Mouse (Mus musculus) erythroblast, adult 5-6 weeks (primary cell): ENCODE data around the gene Nfs1. TPM values are rescaled to one million over a fixed set of nuclear protein-coding genes. Genes with fewer than 3 reads are reported as not detected.
A peak's percentile ranks its signal among the peaks of the same experiment; 100 is the strongest.
"Not testable (repeated sequence)": the region's sequence is repeated elsewhere in the genome, so short reads cannot be mapped to it uniquely, and the experiment has no call there.

ENCODE experiments used
- ATAC-seq: replicated peaks from 2 replicates; pipeline ENCODE4 v1.8.0; 2016; ENCODE audit warnings: moderate number of reproducible peaks, mild to moderate bottlenecking, moderate TSS enrichment, inconsistent platforms; ENCODE audit not compliant: poor library complexity, low FRiP score, severe bottlenecking
- total RNA-seq, 2 experiments: library from RNA; stranded (forward) in 1 of 2; stranded (reverse) in 1 of 2; fragments of 150-400 nt in 1 of 2; fragments of 200-764, 138-1000 nt in 1 of 2; gene quantifications; 2 replicates each; pipeline versions ENCODE4 v1.2.3 to v1.2.4; 2015 to 2017; ENCODE audit warnings: low replicate concordance in 2 of 2

Nfs1 gene
- total RNA-seq (2015; ENCODE audit: low replicate concordance), result 6.3 and 17.8 TPM in 2 replicates
- 12.8 and 13.7 TPM in 2 replicates for total RNA-seq (2017; ENCODE audit: low replicate concordance)

DNA sequence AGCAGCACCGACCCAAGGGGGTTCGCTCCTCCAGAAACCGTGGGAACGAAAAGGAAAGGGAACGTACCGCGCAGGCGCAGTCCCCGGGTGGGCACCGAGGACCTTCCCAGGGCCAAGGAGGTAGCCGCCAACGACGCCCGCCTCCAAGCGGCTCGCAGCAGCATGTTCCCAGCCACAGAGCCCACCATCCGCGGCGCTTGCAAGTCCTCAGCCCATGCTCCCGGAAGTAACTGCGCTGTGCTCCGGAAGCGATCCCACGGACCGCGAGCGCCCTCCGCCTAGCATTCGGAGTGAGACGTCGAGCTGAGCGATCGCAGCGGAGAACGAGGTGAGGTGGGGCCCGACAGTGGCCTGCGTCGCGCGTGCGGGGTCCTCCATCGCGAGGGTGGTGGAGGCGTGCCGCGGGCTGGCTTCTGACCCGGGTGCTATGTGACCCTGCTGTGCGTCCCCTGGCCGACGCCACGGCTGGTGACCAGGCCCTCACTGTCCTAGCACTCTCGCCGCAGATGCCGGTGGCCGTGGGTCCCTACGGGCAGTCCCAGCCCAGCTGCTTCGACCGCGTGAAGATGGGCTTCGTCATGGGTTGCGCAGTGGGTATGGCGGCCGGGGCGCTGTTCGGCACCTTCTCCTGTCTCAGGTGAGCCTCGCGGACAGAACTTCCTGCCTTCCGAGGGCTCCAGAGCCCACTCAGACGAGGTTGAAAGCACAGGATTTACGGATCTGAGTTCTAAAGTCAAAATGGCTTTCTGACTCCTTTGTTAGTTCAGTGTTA is at the start of gene Nfs1, which contains the start of gene Romo1:
Gene Nfs1 (minus strand): TSS at position 234 of the 772 bp plus-strand sequence.
Gene Romo1 (plus strand): TSS at position 87 of the 772 bp plus-strand sequence.
- ATAC-seq, result peak; percentile 95

DNA sequence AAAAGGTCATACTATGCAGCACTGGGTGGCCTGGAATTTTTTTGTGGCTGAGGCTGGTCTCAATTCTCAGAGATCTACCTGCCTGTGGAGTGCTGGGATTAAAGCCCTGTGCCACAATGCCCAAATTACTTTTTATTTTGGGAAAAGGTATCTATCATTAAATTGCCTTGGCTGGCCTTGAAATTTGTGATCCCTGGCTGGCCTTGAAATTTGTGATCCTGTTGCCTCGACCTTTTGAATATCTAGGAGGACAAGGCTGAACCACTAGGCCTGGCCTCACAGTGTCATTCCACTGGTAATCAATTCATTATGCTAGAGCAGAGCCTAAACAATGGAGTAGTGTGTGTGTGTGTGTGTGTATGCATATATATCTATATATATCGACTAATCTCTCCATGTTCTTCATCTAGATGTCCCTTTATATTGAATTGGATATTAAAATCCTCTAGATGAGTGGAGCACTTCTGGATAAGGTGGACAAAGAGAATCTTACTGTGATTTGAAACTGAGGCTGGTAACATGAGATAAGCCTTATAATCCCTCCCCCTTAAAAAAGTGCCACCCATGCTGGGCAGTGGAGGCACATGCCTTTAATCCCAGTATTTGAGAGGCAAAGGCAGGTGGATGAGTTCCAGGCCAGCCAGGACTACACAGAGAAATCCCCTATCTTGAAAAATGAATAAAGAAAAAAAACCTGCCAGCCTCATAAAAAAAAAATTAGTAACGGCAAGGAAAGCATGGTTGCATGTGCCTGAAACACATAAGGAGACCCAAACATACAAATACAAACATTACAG is 49.3 kb upstream of the Nfs1 start:
- no peak for ATAC-seq

DNA sequence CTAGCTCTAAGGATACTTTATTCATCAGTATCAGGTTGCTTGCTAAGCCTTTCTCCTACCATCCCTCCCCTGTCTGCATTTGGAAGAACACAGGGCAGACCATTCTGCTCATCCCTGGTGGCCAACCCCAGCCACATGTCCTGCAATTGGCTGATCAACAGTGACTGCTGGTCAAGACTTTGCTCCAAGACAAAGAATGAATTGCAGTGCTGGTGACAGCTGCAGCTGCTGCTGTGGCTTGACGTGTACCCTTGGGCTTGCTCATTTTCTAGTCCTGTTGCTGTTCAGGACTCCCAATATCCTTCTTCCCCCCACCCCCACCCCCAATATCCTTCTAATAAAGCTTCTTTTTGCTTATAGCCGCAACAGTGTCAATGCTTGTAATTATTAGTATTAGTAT is 48.1 kb upstream of the Nfs1 start:
- no peak for ATAC-seq

GRCm38 (mm10) chr2:156191540-156191939 is 47.6 kb upstream of the Nfs1 start:
- no peak for ATAC-seq

GRCm38 (mm10) chr2:156190004-156190896 is 46.3 kb upstream of the Nfs1 start:
- peak; percentile 17; the same call in 1 of the 2 replicates for ATAC-seq

DNA sequence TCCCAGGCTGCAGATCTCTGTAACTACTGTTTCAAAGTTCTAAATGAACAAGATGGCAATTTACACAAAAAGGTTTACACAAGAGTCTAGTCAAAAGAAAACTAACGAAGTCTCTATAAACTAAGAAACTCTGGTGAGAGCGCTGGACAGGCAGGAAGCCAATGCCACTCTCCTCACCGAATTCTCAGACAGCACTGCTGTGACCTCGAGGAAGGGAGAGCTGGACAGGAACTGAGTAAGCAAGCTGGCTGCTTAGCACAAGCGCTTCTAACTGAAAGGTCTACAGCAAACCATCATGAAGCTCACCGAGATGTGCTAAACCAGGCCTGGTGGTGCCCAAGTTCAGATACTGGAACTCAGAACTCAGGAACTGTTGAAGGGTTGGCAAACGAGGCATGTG is 45.3 kb upstream of the Nfs1 start:
- not testable (repeated sequence) for ATAC-seq

GRCm38 (mm10) chr2:156181592-156181991 is 37.6 kb upstream of the Nfs1 start:
- ATAC-seq, result no peak

- no peak for ATAC-seq
Observed at GRCm38 (mm10) chr2:156180824-156181590, 37.0 kb upstream of the Nfs1 start.

- ATAC-seq, result peak; percentile 92
Observed at GRCm38 (mm10) chr2:156180094-156180821, 36.3 kb upstream of the Nfs1 start, which contains the start of gene Rbm39. Gene Rbm39 (minus strand): TSS chr2:156180238.

GRCm38 (mm10) chr2:156179796-156180093 is 35.8 kb upstream of the Nfs1 start:
- peak; percentile 51; the same call in 1 of the 2 replicates for ATAC-seq

DNA sequence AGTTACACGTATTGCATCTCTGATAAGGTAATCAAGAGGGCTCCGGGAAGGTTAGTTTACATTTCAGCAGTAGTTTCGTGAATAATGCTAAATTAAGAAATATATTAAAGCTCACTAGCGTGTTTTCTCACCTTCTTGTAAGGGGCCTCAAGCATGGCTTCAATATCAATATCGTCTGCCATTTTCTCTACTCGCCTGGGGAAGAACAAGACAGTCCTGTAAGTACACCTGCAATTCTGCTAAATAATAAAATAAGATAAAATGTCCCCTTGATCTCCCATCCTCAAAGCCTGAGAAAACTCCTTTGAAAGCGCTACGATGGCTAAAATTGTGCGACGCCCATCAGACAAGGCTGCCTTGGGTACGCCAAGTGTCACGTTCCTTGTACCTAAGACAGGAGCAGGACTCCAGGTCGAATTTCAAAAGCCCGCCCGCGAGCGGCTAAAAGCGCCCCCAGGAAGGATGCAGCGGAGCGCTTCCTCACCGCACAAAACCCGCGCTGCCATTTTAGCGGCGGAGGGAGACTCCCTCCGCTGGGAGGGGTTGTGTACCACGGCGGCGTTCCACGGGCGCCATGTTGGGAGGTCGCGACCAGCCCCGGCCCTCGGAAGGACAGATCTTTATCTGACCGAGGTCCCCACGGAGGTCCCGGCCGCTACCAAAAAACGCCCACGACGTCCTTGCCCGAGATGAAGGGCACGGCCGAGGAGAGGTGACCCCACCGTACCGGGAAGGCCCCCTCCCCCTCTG is 35.2 kb upstream of the Nfs1 start:
- ATAC-seq, result peak; percentile 70

DNA sequence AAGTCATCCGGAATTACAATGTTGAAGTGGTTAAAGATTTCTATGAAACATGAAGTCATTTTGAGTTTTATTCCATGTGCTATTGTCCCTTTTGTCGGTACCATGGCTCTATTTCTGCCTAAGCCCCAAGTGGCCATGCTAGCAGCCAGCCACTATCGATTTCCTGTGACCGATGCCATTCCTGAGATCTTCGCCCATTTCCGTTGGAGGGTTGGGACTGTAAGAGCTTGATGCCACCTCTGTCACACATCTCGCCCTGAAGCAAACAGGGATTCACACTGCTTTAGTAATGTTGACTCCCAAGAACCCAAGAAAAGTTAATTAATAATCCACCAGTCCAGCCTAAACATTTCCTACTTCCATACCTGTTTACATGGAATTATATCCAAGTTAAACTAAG is 33.7 kb upstream of the Nfs1 start:
- ATAC-seq, result no peak

DNA sequence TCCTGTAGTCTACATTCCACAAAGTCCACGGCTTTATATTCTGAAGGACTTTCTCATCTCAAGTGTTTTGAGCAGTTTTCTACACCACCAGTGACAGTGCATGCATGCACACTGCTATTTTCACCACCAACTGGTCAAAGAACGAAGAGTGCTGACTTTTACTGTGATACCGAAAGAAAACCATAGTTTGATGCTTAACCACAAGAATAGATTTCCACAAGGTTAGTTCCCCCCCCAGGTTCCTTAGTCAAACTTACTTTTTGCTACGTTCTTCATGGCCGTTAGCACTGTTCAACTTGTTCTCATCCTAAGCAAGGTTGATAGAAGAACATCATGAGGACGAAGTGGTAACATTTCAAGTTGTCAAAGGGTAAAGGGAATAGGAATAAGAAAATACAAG is 33.1 kb upstream of the Nfs1 start:
- ATAC-seq, result no peak

GRCm38 (mm10) chr2:156166557-156166956 is 22.6 kb upstream of the Nfs1 start:
- ATAC-seq, result no peak

- ATAC-seq, result no peak
Observed at GRCm38 (mm10) chr2:156165478-156165877, 21.5 kb upstream of the Nfs1 start.

DNA sequence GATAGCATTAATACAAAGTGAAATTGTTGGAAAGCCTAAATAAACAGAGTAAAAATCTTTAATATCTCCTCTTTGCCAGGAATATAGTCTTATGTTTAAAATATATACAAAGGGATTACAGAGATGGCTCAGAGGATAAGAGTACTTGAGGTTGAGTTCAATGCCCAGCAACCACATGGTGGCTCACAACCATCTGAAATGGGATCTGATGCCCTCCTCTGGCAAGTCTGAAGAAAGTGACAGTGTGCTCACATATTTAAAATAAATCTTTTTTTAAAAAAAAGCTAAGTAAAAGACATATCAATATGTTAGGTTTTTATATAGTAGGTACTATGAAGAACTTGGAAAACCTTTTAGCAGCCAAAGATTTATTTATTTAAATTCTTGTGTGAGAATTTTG is 7.6 kb upstream of the Nfs1 start:
- ATAC-seq, result no peak

- ATAC-seq, result no peak
Observed at GRCm38 (mm10) chr2:156147316-156147915, 3.4 kb upstream of the Nfs1 start.
